Mouse (Mus musculus): ENCODE measurements around the gene Sugct. TPM values are rescaled to one million over a fixed set of nuclear protein-coding genes. Genes with fewer than 3 reads are reported as not detected.

Gene Sugct
- total RNA-seq (2014; rRNA removed) (0.77 and 1.4 TPM in 2 replicates), polyA plus RNA-seq (2015; fragmentation: Nextera tagmentation; extraction: Ambion mirVana) (1.7 and 2.1 TPM in 2 replicates)

- TF ChIP-seq CTCF (IDR thresholded peaks at IDR 0.05; ENCODE audit: low read depth), result no peak
- under 1% methylated on average over 64 of the region's 66 CpGs for WGBS
Observed at GRCm38 (mm10) chr13:17694911-17695699, at the start of gene Sugct, which contains the start of gene Mplkip. Sugct (minus strand) TSS chr13:17695553. Mplkip (plus strand) TSS chr13:17695192.

DNA sequence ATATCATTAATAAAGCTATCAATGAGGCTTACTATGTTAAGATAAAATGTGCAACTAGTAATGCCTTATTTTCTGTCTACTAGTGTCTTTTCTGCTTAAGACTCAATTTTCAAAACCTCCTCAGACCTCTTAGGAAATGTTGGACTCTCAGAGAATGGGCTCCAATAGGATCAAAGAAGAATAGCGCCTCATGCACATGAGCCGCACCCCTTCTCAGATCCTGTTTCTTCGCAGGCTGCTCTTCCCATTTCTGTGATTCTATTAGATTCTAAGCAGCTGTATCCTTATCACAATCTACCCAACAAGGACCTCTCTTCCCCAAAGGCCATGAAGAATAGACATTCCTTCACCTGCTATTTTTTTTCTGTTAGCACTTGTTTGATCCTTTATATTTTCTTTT, 33.4 kb upstream of the Sugct start:
- Histone ChIP-seq H3K27me3 (ENCODE audit: insufficient read depth, low read length) (no peaks in the 10 kb centered on the region), H3K36me3 (ENCODE audit: insufficient read depth) (peaks cover 7% of the 10 kb centered on the region; the same call in 1 of the 2 replicates), H3K27ac (ENCODE audit: low read depth, low read length) (no peak overlapping the region), H3K9ac (no peak overlapping the region), H3K4me1 (ENCODE audit: insufficient read depth) (no peaks in the 10 kb centered on the region), H3K4me2 (ENCODE audit: low read depth) (no peak overlapping the region), H3K4me3 (ENCODE audit: low read depth, low read length) (no peak overlapping the region), H3K9me3 (ENCODE audit: low read length) (no peaks in the 10 kb centered on the region)
- no peak for DNase-seq
- 88% methylated on average over 3 of the region's 3 CpGs for WGBS
- no peak for ATAC-seq
- TF ChIP-seq CTCF (IDR thresholded peaks at IDR 0.05; ENCODE audit: low read depth), result no peak

More at GRCm38 (mm10) chr13:17694911-17695699, at the start of gene Sugct, which contains the start of gene Mplkip:
- H3K27ac ChIP-seq (ENCODE audit: low read depth, low read length), result peak within 1 kb of the TSS; percentile 95
- no peaks in the 10 kb centered on the region for H3K36me3 ChIP-seq (ENCODE audit: insufficient read depth)
- peak within 1 kb of the TSS; percentile 62 for H3K4me2 ChIP-seq (ENCODE audit: low read depth)
- peaks cover 3% of the 10 kb centered on the region; the same call in 1 of the 2 replicates for H3K4me1 ChIP-seq (ENCODE audit: insufficient read depth)
- H3K9me3 ChIP-seq (ENCODE audit: low read length), result no peaks in the 10 kb centered on the region
- no peaks in the 10 kb centered on the region for H3K27me3 ChIP-seq (ENCODE audit: insufficient read depth, low read length)
- H3K4me3 ChIP-seq (ENCODE audit: low read depth, low read length), result peak within 1 kb of the TSS; percentile 79
- peak; percentile 99 for DNase-seq
- peak; percentile 99 for ATAC-seq
- H3K9ac ChIP-seq, result peak within 1 kb of the TSS; percentile 82

DNA sequence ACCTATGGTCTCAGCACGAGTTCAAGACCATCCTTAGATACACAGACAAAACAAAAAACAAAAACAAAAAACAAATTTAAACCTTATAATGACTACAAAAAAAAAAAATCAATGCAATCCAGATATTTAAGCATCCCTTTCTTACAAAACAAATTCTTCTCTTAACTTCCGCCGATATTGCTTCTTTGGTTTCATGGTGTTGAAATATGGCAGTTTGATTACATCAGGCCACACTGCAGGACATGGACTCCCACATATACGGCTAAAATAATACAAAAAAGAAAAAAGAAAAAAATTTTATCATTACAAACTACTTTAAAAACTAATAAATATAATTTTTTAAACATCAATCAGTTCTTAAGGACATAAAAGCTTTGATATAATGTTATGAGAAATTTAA, 32.6 kb upstream of the Sugct start:
- WGBS, result 94% methylated on average over 4 of the region's 4 CpGs
- H3K27ac ChIP-seq (ENCODE audit: low read depth, low read length), result no peak overlapping the region
- DNase-seq (no peak), ATAC-seq (no peak)
- no peak overlapping the region for H3K9ac ChIP-seq
- no peak overlapping the region for H3K4me2 ChIP-seq (ENCODE audit: low read depth)
- H3K4me3 ChIP-seq (ENCODE audit: low read depth, low read length), result no peak overlapping the region
- no peaks in the 10 kb centered on the region for H3K9me3 ChIP-seq (ENCODE audit: low read length)
- no peaks in the 10 kb centered on the region for H3K4me1 ChIP-seq (ENCODE audit: insufficient read depth)
- no peak for TF ChIP-seq CTCF (IDR thresholded peaks at IDR 0.05; ENCODE audit: low read depth)
- no peaks in the 10 kb centered on the region for H3K27me3 ChIP-seq (ENCODE audit: insufficient read depth, low read length)
- H3K36me3 ChIP-seq (ENCODE audit: insufficient read depth), result peaks cover 7% of the 10 kb centered on the region; the same call in 1 of the 2 replicates

GRCm38 (mm10) chr13:17717357-17717756, 22.0 kb upstream of the Sugct start:
- no peak for ATAC-seq

DNA sequence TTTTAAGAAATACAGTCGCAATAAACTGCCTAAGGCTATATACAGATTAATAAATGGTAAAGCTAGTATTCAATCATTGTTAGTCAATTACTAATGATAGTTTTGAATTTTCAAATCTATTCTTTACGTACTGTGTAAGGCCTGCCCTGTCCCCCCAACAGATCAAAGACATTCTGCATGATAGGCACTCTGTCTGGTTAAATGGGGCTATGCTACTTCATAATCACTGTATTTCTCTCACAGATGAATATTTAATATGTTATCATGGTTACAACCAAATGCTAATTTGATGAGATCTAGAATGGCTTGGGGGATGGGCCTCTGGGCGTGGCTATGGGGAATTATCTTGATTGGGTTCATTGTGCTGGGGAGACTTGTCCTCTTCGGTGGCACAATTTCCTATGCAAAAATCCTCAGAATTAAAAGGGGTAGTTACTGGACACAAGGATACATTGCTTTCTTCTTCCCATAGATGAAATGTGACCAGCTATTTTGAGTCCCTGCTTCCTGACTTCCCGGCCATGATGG, 13.5 kb upstream of the Sugct start:
- no peak for TF ChIP-seq CTCF (IDR thresholded peaks at IDR 0.05; ENCODE audit: low read depth)
- no peaks in the 10 kb centered on the region for H3K4me1 ChIP-seq (ENCODE audit: insufficient read depth)
- WGBS, result 72% methylated on average over 5 of the region's 5 CpGs
- no peaks in the 10 kb centered on the region for H3K9me3 ChIP-seq (ENCODE audit: low read length)
- ATAC-seq, result no peak
- no peak overlapping the region for H3K4me3 ChIP-seq (ENCODE audit: low read depth, low read length)
- no peak overlapping the region for H3K27ac ChIP-seq (ENCODE audit: low read depth, low read length)
- no peak overlapping the region for H3K9ac ChIP-seq
- H3K4me2 ChIP-seq (ENCODE audit: low read depth), result no peak overlapping the region
- H3K27me3 ChIP-seq (ENCODE audit: insufficient read depth, low read length), result no peaks in the 10 kb centered on the region
- DNase-seq, result no peak
- H3K36me3 ChIP-seq (ENCODE audit: insufficient read depth), result no peaks in the 10 kb centered on the region

More at GRCm38 (mm10) chr13:17717357-17717756, 22.0 kb upstream of the Sugct start:
- Histone ChIP-seq H3K4me2 (ENCODE audit: low read depth) (no peak overlapping the region), H3K36me3 (ENCODE audit: insufficient read depth) (peaks cover 20% of the 10 kb centered on the region), H3K9ac (no peak overlapping the region), H3K4me3 (ENCODE audit: low read depth, low read length) (no peak overlapping the region), H3K4me1 (ENCODE audit: insufficient read depth) (no peaks in the 10 kb centered on the region), H3K27ac (ENCODE audit: low read depth, low read length) (no peak overlapping the region), H3K9me3 (ENCODE audit: low read length) (no peaks in the 10 kb centered on the region), H3K27me3 (ENCODE audit: insufficient read depth, low read length) (no peaks in the 10 kb centered on the region)
- DNase-seq, result no peak
- WGBS, result 93% methylated on average over 1 of the region's 1 CpGs
- no peak for TF ChIP-seq CTCF (IDR thresholded peaks at IDR 0.05; ENCODE audit: low read depth)

DNA sequence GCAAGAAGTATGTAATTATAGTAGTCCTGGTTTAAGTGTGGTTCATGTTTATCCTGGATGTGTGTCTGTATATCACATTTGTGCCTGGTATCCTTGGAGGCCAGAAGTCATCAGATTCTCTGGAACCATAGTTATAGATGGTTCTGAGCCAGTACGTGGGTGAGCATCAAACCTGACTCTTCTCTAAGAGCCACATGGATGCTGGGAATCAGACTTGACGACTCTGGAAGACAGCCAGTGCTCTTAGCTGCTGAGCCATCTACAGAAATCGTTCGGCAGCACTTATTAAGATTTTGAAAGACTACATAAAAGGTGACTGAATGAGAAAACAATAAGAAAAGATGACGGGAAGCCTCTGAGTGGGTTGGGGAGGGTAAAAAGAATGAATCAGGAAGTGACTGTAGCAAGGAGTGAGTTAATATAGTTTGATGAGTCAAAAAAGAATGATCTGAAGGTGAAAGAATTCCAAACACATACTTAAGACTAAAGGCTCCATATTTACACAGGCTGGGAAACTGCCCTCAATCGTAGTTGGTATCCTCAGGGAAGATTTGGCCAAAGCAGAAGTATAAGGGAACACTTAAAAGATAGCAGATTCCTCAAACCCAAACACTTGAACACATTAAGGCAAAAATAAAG, 10.0 kb upstream of the Sugct start:
- H3K4me1 ChIP-seq (ENCODE audit: insufficient read depth), result no peaks in the 10 kb centered on the region
- DNase-seq (no peak), ATAC-seq (no peak)
- H3K9me3 ChIP-seq (ENCODE audit: low read length), result no peaks in the 10 kb centered on the region
- no peaks in the 10 kb centered on the region for H3K36me3 ChIP-seq (ENCODE audit: insufficient read depth)
- WGBS, result 70% methylated on average over 6 of the region's 6 CpGs
- H3K27me3 ChIP-seq (ENCODE audit: insufficient read depth, low read length), result no peaks in the 10 kb centered on the region
- TF ChIP-seq CTCF (IDR thresholded peaks at IDR 0.05; ENCODE audit: low read depth), result no peak
- H3K9ac ChIP-seq, result no peak overlapping the region
- no peak overlapping the region for H3K27ac ChIP-seq (ENCODE audit: low read depth, low read length)
- H3K4me2 ChIP-seq (ENCODE audit: low read depth), result no peak overlapping the region
- no peak overlapping the region for H3K4me3 ChIP-seq (ENCODE audit: low read depth, low read length)

- Histone ChIP-seq H3K4me2 (ENCODE audit: low read depth) (no peak overlapping the region), H3K9me3 (ENCODE audit: low read length) (no peaks in the 10 kb centered on the region), H3K27ac (ENCODE audit: low read depth, low read length) (no peak overlapping the region), H3K36me3 (ENCODE audit: insufficient read depth) (no peaks in the 10 kb centered on the region), H3K9ac (no peak overlapping the region), H3K4me1 (ENCODE audit: insufficient read depth) (no peaks in the 10 kb centered on the region), H3K4me3 (ENCODE audit: low read depth, low read length) (no peak overlapping the region), H3K27me3 (ENCODE audit: insufficient read depth, low read length) (no peaks in the 10 kb centered on the region)
- TF ChIP-seq CTCF (IDR thresholded peaks at IDR 0.05; ENCODE audit: low read depth), result no peak
- ATAC-seq, result no peak
- DNase-seq, result no peak
Observed at GRCm38 (mm10) chr13:17702311-17702710, 7.0 kb upstream of the Sugct start.
